In the genomic region with DNA sequence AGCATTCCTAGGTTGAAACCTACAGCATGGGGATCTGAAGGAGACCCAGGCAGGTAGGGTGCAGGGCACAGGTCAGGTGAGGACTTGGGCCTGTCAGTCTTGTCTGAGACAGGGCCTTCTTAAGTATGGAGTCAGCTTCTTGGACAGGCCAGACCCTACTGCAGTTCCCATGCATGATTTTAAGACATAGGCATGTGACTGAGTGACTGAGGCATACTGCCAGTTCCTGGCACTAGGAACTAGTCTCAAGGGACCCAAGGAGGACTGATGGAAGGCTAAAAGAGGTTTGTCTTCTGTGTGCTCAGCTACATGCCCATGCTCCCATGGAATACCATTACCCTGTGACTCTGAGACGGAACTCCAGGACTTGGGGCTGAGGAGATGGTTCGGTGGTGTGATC, we compare ENCODE assay signal across 13 mouse cellular contexts. TPM values are rescaled to one million over a fixed set of nuclear protein-coding genes. Genes with fewer than 3 reads are reported as not detected.
DNase-seq lines count a peak whose midpoint lies in the region; ATAC-seq and TF ChIP-seq lines count a peak whose summit lies in the region.
"Had no signal": no experiment of that assay in that cellular context is flagged by ENCODE, and none has a peak within 500 bp of the region (broad histone marks: within the 10 kb centered on the region; RNA-seq: fewer than 3 reads in every experiment).

No protein-coding gene starts in this region.

- H3K27ac ChIP-seq in intestine, embryonic 15.5 days, result peak overlapping the region; percentile 74
- no peak overlapping the region for H3K27ac ChIP-seq in intestine, postnatal 0 days (ENCODE audit: low read depth, low read length)
- peak overlapping the region; percentile 89 for H3K27ac ChIP-seq in embryonic facial prominence, embryonic 12.5 days
- H3K27ac ChIP-seq in limb, embryonic 13.5 days, result peak overlapping the region; percentile 94

- peaks cover 39% of the 10 kb centered on the region for H3K4me1 ChIP-seq in intestine, embryonic 15.5 days (replicated peaks)
- H3K4me1 ChIP-seq in intestine, postnatal 0 days (replicated peaks; ENCODE audit: control insufficient read depth, insufficient read depth, low read length), result 0 out of 2 replicates have a peak, but pooled peaks cover 3% of the 10 kb centered on the region
- peaks cover 52% of the 10 kb centered on the region for H3K4me1 ChIP-seq in embryonic facial prominence, embryonic 12.5 days
- peaks cover 78% of the 10 kb centered on the region for H3K4me1 ChIP-seq in limb, embryonic 13.5 days

- TF ChIP-seq CTCF in intestine, postnatal 0 days (IDR thresholded peaks at IDR 0.05; ENCODE audit: low read depth), result no peak

- H3K4me3 ChIP-seq in intestine, embryonic 15.5 days (replicated peaks), result no peak overlapping the region
- H3K4me3 ChIP-seq in intestine, postnatal 0 days (ENCODE audit: low read depth, low read length), result no peak overlapping the region
- no peak overlapping the region for H3K4me3 ChIP-seq in embryonic facial prominence, embryonic 12.5 days
- H3K4me3 ChIP-seq in limb, embryonic 13.5 days, result no peak overlapping the region

- H3K36me3 ChIP-seq in intestine, embryonic 15.5 days, result no peaks in the 10 kb centered on the region
- no peaks in the 10 kb centered on the region for H3K36me3 ChIP-seq in intestine, postnatal 0 days (ENCODE audit: control insufficient read depth, insufficient read depth)
- no peaks in the 10 kb centered on the region for H3K36me3 ChIP-seq in embryonic facial prominence, embryonic 12.5 days
- H3K36me3 ChIP-seq in limb, embryonic 13.5 days, result no peaks in the 10 kb centered on the region

- DNase-seq in adrenal gland, postnatal 25 days, result peak; percentile 23
- DNase-seq in adrenal gland, adult (ENCODE audit: inconsistent age in 2 of 2, low spot score in 1 of 2), result no peak
- DNase-seq in testis, postnatal 10 days (ENCODE audit: low spot score), result no peak
- DNase-seq: gastrocnemius, postnatal 14 days; kidney, adult 9 months; lung, postnatal 10 days had no signal

- peaks cover 17% of the 10 kb centered on the region for H3K27me3 ChIP-seq in intestine, embryonic 15.5 days (replicated peaks)
- peaks cover 29% of the 10 kb centered on the region for H3K27me3 ChIP-seq in intestine, postnatal 0 days (replicated peaks; ENCODE audit: control insufficient read depth, insufficient read depth, low read length)
- peaks cover 11% of the 10 kb centered on the region for H3K27me3 ChIP-seq in embryonic facial prominence, embryonic 12.5 days
- peaks cover 9% of the 10 kb centered on the region; the same call in 1 of the 2 replicates for H3K27me3 ChIP-seq in limb, embryonic 13.5 days

- H3K9ac ChIP-seq in intestine, embryonic 15.5 days, result no peak overlapping the region
- no peak overlapping the region for H3K9ac ChIP-seq in intestine, postnatal 0 days (ENCODE audit: low read depth, low read length)
- H3K9ac ChIP-seq in embryonic facial prominence, embryonic 12.5 days, result no peak overlapping the region
- no peak overlapping the region for H3K9ac ChIP-seq in limb, embryonic 13.5 days

- H3K9me3 ChIP-seq in intestine, embryonic 15.5 days, result no peaks in the 10 kb centered on the region
- no peaks in the 10 kb centered on the region for H3K9me3 ChIP-seq in intestine, postnatal 0 days (ENCODE audit: control insufficient read depth)
- H3K9me3 ChIP-seq in embryonic facial prominence, embryonic 12.5 days, result no peaks in the 10 kb centered on the region
- H3K9me3 ChIP-seq in limb, embryonic 13.5 days, result no peaks in the 10 kb centered on the region

- H3K4me2 ChIP-seq in intestine, embryonic 15.5 days (replicated peaks), result no peak overlapping the region
- H3K4me2 ChIP-seq in intestine, postnatal 0 days (replicated peaks; ENCODE audit: low read depth), result no peak overlapping the region
- no peak overlapping the region for H3K4me2 ChIP-seq in embryonic facial prominence, embryonic 12.5 days (replicated peaks)
- H3K4me2 ChIP-seq in limb, embryonic 13.5 days (replicated peaks), result peak overlapping the region; percentile 42; the same call in 1 of the 2 replicates

- 89% methylated on average over 2 of the region's 2 CpGs for WGBS in intestine, embryonic 15.5 days
- WGBS in intestine, postnatal 0 days, result 90% methylated on average over 2 of the region's 2 CpGs
- 90% methylated on average over 2 of the region's 2 CpGs for WGBS in embryonic facial prominence, embryonic 12.5 days
- 78% methylated on average over 2 of the region's 2 CpGs for WGBS in limb, embryonic 13.5 days

- no peak for ATAC-seq in intestine, embryonic 15.5 days
- no peak for ATAC-seq in intestine, postnatal 0 days
- ATAC-seq in embryonic facial prominence, embryonic 12.5 days (ENCODE audit: insufficient number of reproducible peaks, insufficient read depth, low FRiP score, low TSS enrichment), result no peak
- ATAC-seq in limb, embryonic 13.5 days (ENCODE audit: low FRiP score, low read depth), result no peak
- ATAC-seq in erythroid progenitor cell, adult 5-6 weeks (replicated peaks; ENCODE audit: low FRiP score, poor library complexity, severe bottlenecking), result no peak

RNA-seq across cellular contexts. Expression of a gene that starts 2.9 kb away (rescaled TPM):
- 15.1 and 15.8 TPM in 2 replicates for total RNA-seq in adrenal gland, postnatal 25 days (2021)
- 34.1 and 36.2 TPM in 2 replicates for polyA plus RNA-seq in intestine, embryonic 15.5 days (2015; fragmentation: Nextera tagmentation; extraction: Ambion mirVana)
- polyA plus RNA-seq in intestine, postnatal 0 days (2015; fragmentation: Nextera tagmentation; extraction: Ambion mirVana), result 21.6 and 23.8 TPM in 2 replicates
- 27.5 and 29.3 TPM in 2 replicates for polyA plus RNA-seq in embryonic facial prominence, embryonic 12.5 days (2016; fragmentation: Nextera tagmentation; extraction: Ambion mirVana)
- 51.3 and 52.2 TPM in 2 replicates for polyA plus RNA-seq in limb, embryonic 13.5 days (2015; fragmentation: Nextera tagmentation; extraction: Ambion mirVana)
- not detected in 2 replicates for total RNA-seq in erythroid progenitor cell, adult 5-6 weeks (2015; ENCODE audit: low replicate concordance)
- total RNA-seq in erythroid progenitor cell, adult 5-6 weeks (2017; ENCODE audit: low replicate concordance), result 0.08 TPM in 1 of 2 replicates, not detected in the other

RNA-seq across cellular contexts. Expression of a gene that starts 54.4 kb away (rescaled TPM):
- not detected in 2 replicates for total RNA-seq in adrenal gland, postnatal 25 days (2021)
- polyA plus RNA-seq in intestine, embryonic 15.5 days (2015; fragmentation: Nextera tagmentation; extraction: Ambion mirVana), result not detected in 2 replicates
- not detected in 2 replicates for polyA plus RNA-seq in intestine, postnatal 0 days (2015; fragmentation: Nextera tagmentation; extraction: Ambion mirVana)
- polyA plus RNA-seq in embryonic facial prominence, embryonic 12.5 days (2016; fragmentation: Nextera tagmentation; extraction: Ambion mirVana), result not detected in 2 replicates
- polyA plus RNA-seq in limb, embryonic 13.5 days (2015; fragmentation: Nextera tagmentation; extraction: Ambion mirVana), result not detected in 2 replicates
- not detected in 2 replicates for total RNA-seq in erythroid progenitor cell, adult 5-6 weeks (2015; ENCODE audit: low replicate concordance)
- total RNA-seq in erythroid progenitor cell, adult 5-6 weeks (2017; ENCODE audit: low replicate concordance), result not detected in 2 replicates
- total RNA-seq: gastrocnemius, postnatal 14 days; layer of hippocampus, postnatal 25 days had no signal
- polyA plus RNA-seq: C2C12 had no signal
